Mouse (Mus musculus): ENCODE data around the gene Mrps18b. TPM values are rescaled to one million over a fixed set of nuclear protein-coding genes. Genes with fewer than 3 reads are reported as not detected.

The Mrps18b gene
- polyA plus RNA-seq, 1 experiment = 69.7 TPM

- 17% methylated on average over 12 of the region's 12 CpGs for WGBS
- peak overlapping the region; percentile 82 for H3K4me3 ChIP-seq (ENCODE audit: control insufficient read depth, insufficient read depth, low read length)
- no peak for DNase-seq
- no peak for TF ChIP-seq POLR2A (IDR thresholded peaks at IDR 0.05; ENCODE audit: control insufficient read depth, extremely low read depth, insufficient read depth, low read length, poor library complexity)
- TF ChIP-seq CTCF (IDR thresholded peaks at IDR 0.05; ENCODE audit: borderline replicate concordance, control insufficient read depth, extremely low read depth, insufficient read depth, low read length, poor library complexity) = no peak
- H3K27me3 ChIP-seq (ENCODE audit: control insufficient read depth, insufficient read depth, low read length) = no peaks in the 10 kb centered on the region
- peaks cover 7% of the 10 kb centered on the region; the same call in 1 of the 2 replicates for H3K36me3 ChIP-seq (ENCODE audit: control insufficient read depth, insufficient read depth, low read length)
- H3K27ac ChIP-seq (ENCODE audit: control insufficient read depth, insufficient read depth, low read length) = no peak overlapping the region
- peaks cover 15% of the 10 kb centered on the region for H3K4me1 ChIP-seq (replicated peaks; ENCODE audit: control insufficient read depth, insufficient read depth, low read length)
Measured at GRCm38 (mm10) chr17:35860831-35861197, 55.4 kb downstream of the Mrps18b start.

Other genes with a start within 250 kb of the Mrps18b start
- 153 and 171 TPM in 2 replicates for gene Vars2, start 248.8 kb downstream of the Mrps18b start, polyA plus RNA-seq (2012; rRNA removed)
- 317 and 352 TPM in 2 replicates for gene Gtf2h4, start 242.7 kb downstream of the Mrps18b start, polyA plus RNA-seq (2012; rRNA removed)
- 33.6 and 43.6 TPM in 2 replicates for gene Ddr1, start 211.8 kb downstream of the Mrps18b start, polyA plus RNA-seq (2012; rRNA removed)
- 6.2 and 6.4 TPM in 2 replicates for gene Ier3, start 94.7 kb downstream of the Mrps18b start, polyA plus RNA-seq (2012; rRNA removed)
- 62.4 and 70.4 TPM in 2 replicates for gene Flot1, start 93.2 kb downstream of the Mrps18b start, polyA plus RNA-seq (2012; rRNA removed)
- 1,522 and 2,049 TPM in 2 replicates for gene Tubb5, start 78.1 kb downstream of the Mrps18b start, polyA plus RNA-seq (2012; rRNA removed)
- gene Mdc1, start 74.9 kb downstream of the Mrps18b start, polyA plus RNA-seq (2012; rRNA removed) = 17.4 and 22.4 TPM in 2 replicates
- gene Nrm, start 55.1 kb downstream of the Mrps18b start, polyA plus RNA-seq (2012; rRNA removed) = 82.8 and 111 TPM in 2 replicates
- gene Ppp1r18, start 50.8 kb downstream of the Mrps18b start, polyA plus RNA-seq (2012; rRNA removed) = 174 and 176 TPM in 2 replicates
- gene Dhx16, start 36.6 kb downstream of the Mrps18b start, polyA plus RNA-seq (2012; rRNA removed) = 174 and 182 TPM in 2 replicates
- gene 2310061I04Rik, start 19.0 kb downstream of the Mrps18b start, polyA plus RNA-seq (2012; rRNA removed) = 73.4 and 86.8 TPM in 2 replicates
- gene Atat1, start 6.3 kb downstream of the Mrps18b start, polyA plus RNA-seq (2012; rRNA removed) = 63.9 and 64.9 TPM in 2 replicates
- gene Ppp1r10, start within 50 bp of the Mrps18b start, polyA plus RNA-seq (2012; rRNA removed) = 63.0 and 65.6 TPM in 2 replicates
- gene Abcf1, start 53.4 kb upstream of the Mrps18b start, polyA plus RNA-seq (2012; rRNA removed) = 128 and 132 TPM in 2 replicates
- gene Gnl1, start 63.5 kb upstream of the Mrps18b start, polyA plus RNA-seq (2012; rRNA removed) = 37.9 and 45.5 TPM in 2 replicates
- 35.5 and 42.6 TPM in 2 replicates for gene Prr3, start 63.8 kb upstream of the Mrps18b start, polyA plus RNA-seq (2012; rRNA removed)
- gene H2-T24, start 104.2 kb upstream of the Mrps18b start, polyA plus RNA-seq (2012; rRNA removed) = 15.0 and 20.4 TPM in 2 replicates
- 380 and 457 TPM in 2 replicates for gene H2-T23, start 116.5 kb upstream of the Mrps18b start, polyA plus RNA-seq (2012; rRNA removed)
- gene H2-T22, start 126.4 kb upstream of the Mrps18b start, polyA plus RNA-seq (2012; rRNA removed) = 105 and 119 TPM in 2 replicates
- 0.22 TPM in 1 of 2 replicates, not detected in the other for gene Gm6034, start 126.6 kb upstream of the Mrps18b start, polyA plus RNA-seq (2012; rRNA removed)
- 0.39 and 0.61 TPM in 2 replicates for gene Gm11127, start 142.0 kb upstream of the Mrps18b start, polyA plus RNA-seq (2012; rRNA removed)
- gene Gm19684, start 205.3 kb upstream of the Mrps18b start, polyA plus RNA-seq (2012; rRNA removed) = 1.4 and 1.7 TPM in 2 replicates
- gene Gm7030, start 213.0 kb upstream of the Mrps18b start, polyA plus RNA-seq (2012; rRNA removed) = 1.7 and 2.4 TPM in 2 replicates